ENCODE assay signal across 27 mouse cellular contexts in genomic region chr10:117502135-117502534, GRCm38 (mm10).
"Had no signal": no experiment of that assay in that cellular context is flagged by ENCODE, and none has a peak within 500 bp of the region (broad histone marks: within the 10 kb centered on the region; RNA-seq: fewer than 3 reads in every experiment).

No protein-coding gene starts in this region.

- H3K4me2 ChIP-seq: embryonic facial prominence, embryonic 12.5 days; embryonic facial prominence, embryonic 13.5 days; embryonic facial prominence, embryonic 15.5 days; forebrain, embryonic 12.5 days; forebrain, embryonic 13.5 days had no signal

- H3K9ac ChIP-seq: embryonic facial prominence, embryonic 12.5 days; embryonic facial prominence, embryonic 13.5 days; embryonic facial prominence, embryonic 15.5 days; forebrain, embryonic 12.5 days; forebrain, embryonic 13.5 days; forebrain, postnatal 0 days had no signal

- H3K4me1 ChIP-seq: embryonic facial prominence, embryonic 12.5 days; embryonic facial prominence, embryonic 13.5 days; embryonic facial prominence, embryonic 15.5 days; forebrain, embryonic 10.5 days; forebrain, embryonic 12.5 days; forebrain, embryonic 13.5 days; heart, embryonic 10.5 days had no signal

- H3K4me3 ChIP-seq: embryonic facial prominence, embryonic 12.5 days; embryonic facial prominence, embryonic 13.5 days; embryonic facial prominence, embryonic 15.5 days; erythroblast, embryonic 14.5 days; forebrain, embryonic 10.5 days; forebrain, embryonic 12.5 days; forebrain, embryonic 13.5 days; gastrocnemius, adult 2 months; heart, adult 2 months; heart, embryonic 10.5 days had no signal

- DNase-seq: cerebellum, adult 2 months; cerebellum, adult 8-10 months; cerebellum, adult 9-10 months; cerebellum, adult 9-11 months; cerebellum, postnatal 10 days; cerebellum, postnatal 14 days; cerebellum, postnatal 25 days; cerebellum, postnatal 36 days; embryo, embryonic 11 days; forebrain, postnatal 0 days; gastrocnemius, adult 2 months; gastrocnemius, postnatal 10 days; gastrocnemius, postnatal 14 days; gastrocnemius, postnatal 25 days; gastrocnemius, postnatal 36 days; heart, adult 18-20 months; heart, adult 2 months had no signal

- H3K27ac ChIP-seq: embryonic facial prominence, embryonic 12.5 days; embryonic facial prominence, embryonic 13.5 days; embryonic facial prominence, embryonic 15.5 days; forebrain, embryonic 10.5 days; forebrain, embryonic 12.5 days; forebrain, embryonic 13.5 days; gastrocnemius, adult 2 months; heart, adult 2 months; heart, embryonic 10.5 days had no signal

- H3K27me3 ChIP-seq: embryonic facial prominence, embryonic 12.5 days; embryonic facial prominence, embryonic 13.5 days; embryonic facial prominence, embryonic 15.5 days had no signal

- H3K9me3 ChIP-seq: embryonic facial prominence, embryonic 12.5 days; embryonic facial prominence, embryonic 13.5 days; embryonic facial prominence, embryonic 15.5 days; forebrain, embryonic 10.5 days; forebrain, embryonic 12.5 days; forebrain, embryonic 13.5 days; heart, embryonic 10.5 days had no signal

- ATAC-seq: forebrain, embryonic 13.5 days; forebrain, embryonic 14.5 days; forebrain, embryonic 16.5 days; forebrain, postnatal 0 days had no signal

- H3K36me3 ChIP-seq: embryonic facial prominence, embryonic 12.5 days; embryonic facial prominence, embryonic 13.5 days; embryonic facial prominence, embryonic 15.5 days; forebrain, embryonic 10.5 days; forebrain, embryonic 12.5 days; heart, embryonic 10.5 days had no signal
